Mouse (Mus musculus) inflammation-experienced regulatory T-cells (primary cell): ENCODE results near the gene Dock10. TPM values are rescaled to one million over a fixed set of nuclear protein-coding genes. Genes with fewer than 3 reads are reported as not detected.

Experiments used
- polyA plus RNA-seq, 2 experiments: library from polyadenylated mRNA; unstranded; fragments of 100-300 nt; shearing (Covaris generic); gene quantifications; one replicate each; pipeline ENCODE4 v1.2.1; 2017

The Dock10 gene
- polyA plus RNA-seq = 100 to 1,000 TPM; 211 to 225 TPM

DNA sequence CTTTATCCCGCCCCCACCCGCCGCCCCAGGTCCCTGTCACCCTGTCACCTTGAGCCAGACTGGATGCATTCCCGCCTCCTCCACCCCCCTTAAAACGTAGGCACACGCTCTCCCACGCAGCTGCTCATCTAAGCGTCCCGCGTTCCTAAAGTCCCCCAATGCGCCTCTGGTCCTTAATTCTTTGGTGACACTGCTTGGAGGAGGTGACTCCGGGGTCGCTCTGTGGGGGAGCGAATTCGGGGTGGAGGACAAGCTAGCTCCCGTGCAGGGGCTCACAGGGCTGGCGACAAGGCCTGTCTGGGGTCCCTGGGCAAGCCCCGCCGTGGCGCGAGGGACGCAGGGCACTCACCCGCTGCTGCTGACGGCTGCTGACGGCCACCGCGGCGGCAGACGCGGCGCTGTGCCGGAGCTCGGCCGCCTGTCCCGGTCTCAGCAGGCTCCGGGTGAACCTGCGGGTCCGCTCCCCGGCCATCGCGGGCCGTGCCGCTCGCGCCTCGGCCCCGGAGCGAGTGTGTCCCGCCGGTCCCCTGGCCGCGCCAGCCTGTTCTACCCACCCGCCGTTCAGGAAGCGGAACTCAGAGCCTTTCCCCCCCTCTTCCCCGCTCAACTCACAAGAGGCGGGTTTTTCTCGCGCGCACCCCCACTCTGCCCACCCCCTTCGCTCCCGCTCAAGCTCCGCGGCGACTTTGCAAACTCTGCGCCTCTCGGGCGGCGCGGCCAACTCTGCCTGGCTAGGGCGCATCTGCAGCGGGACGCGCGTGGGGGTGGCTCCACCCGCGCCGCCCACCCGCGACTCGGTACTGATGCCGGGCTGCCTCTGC, at the start of gene Dock10:
TSS of gene Dock10 (minus strand) at position 551 of the 821 bp plus-strand sequence.

DNA sequence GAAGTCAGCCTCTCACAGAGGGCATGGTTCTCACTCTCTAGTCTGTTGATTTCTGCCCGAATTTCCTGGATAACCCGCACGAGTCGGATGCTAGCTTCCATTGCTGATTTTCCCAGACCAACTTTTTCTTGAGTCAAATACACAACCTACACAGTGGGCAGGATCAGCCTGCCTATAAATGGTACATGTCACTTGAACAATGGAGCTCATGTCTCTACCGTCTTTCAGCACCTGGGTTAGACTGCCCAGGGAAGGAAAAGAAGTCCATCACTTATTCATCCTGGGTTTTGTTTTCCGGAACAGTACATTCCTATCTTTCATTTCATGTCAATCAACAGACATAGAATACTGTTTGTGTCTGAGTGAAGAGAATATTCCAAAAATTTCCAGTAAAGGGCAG, 297.0 kb downstream of the Dock10 start, which contains the start of gene Gm45261:
TSS of gene Gm45261 (minus strand) at position 101 of the 400 bp plus-strand sequence.

